Mouse (Mus musculus) heart, embryonic 12.5 days (tissue): ENCODE results near the gene Ppm1l. TPM values are rescaled to one million over a fixed set of nuclear protein-coding genes. Genes with fewer than 3 reads are reported as not detected.

Experiments
- ATAC-seq: fragments of 200-750 bp; cut with Nextera tagmentation; 2 replicates; pipeline ENCODE4 v1.8.0; 2017; ENCODE audit warnings: moderate TSS enrichment, moderate library complexity; ENCODE audit not compliant: insufficient number of reproducible peaks, low FRiP score
- H3K27ac ChIP-seq: fragments of 300-500 bp; sonication (generic); 2 replicates; pipeline ENCODE4 v1.5.1; 2016; ENCODE audit warnings: mild to moderate bottlenecking, moderate library complexity; ENCODE audit not compliant: poor library complexity, severe bottlenecking
- H3K27me3 ChIP-seq: fragments of 300-500 bp; sonication (generic); replicated peaks from 2 replicates; pipeline ENCODE4 v1.6.1; 2016; ENCODE audit warnings: mild to moderate bottlenecking, moderate library complexity
- H3K36me3 ChIP-seq: fragments of 300-500 bp; sonication (generic); 2 replicates; pipeline ENCODE4 v1.6.1; 2016; ENCODE audit warnings: mild to moderate bottlenecking, moderate library complexity
- H3K4me1 ChIP-seq: fragments of 300-500 bp; sonication (generic); replicated peaks from 2 replicates; pipeline ENCODE4 v1.6.1; 2016; ENCODE audit warnings: mild to moderate bottlenecking
- H3K4me2 ChIP-seq: fragments of 300-500 bp; sonication (generic); 2 replicates; pipeline ENCODE4 v1.6.1; 2016; ENCODE audit warnings: mild to moderate bottlenecking, moderate library complexity
- H3K4me3 ChIP-seq: fragments of 300-500 bp; sonication (generic); 2 replicates; pipeline ENCODE4 v1.5.1; 2016; ENCODE audit warnings: mild to moderate bottlenecking
- H3K9ac ChIP-seq: fragments of 300-500 bp; sonication (generic); 2 replicates; pipeline ENCODE4 v1.6.1; 2016; ENCODE audit warnings: mild to moderate bottlenecking, moderate library complexity
- H3K9me3 ChIP-seq: fragments of 300-500 bp; sonication (generic); replicated peaks from 2 replicates; pipeline ENCODE4 v1.6.1; 2016; ENCODE audit warnings: mild to moderate bottlenecking, moderate library complexity
- WGBS: fragments of 180-500 bp; shearing (Covaris S2); methylation state at CpG from one replicate; pipeline ENCODE4 v1.1.7; 2016; 5-methylcytosine and 5-hydroxymethylcytosine counted together
- polyA plus RNA-seq: library from polyadenylated mRNA; unstranded; fragments of >200 nt; fragmentation: Nextera tagmentation; extraction: Ambion mirVana; gene quantifications from 2 replicates; pipeline ENCODE4 v1.2.1, GENCODE M21; 2016

Gene Ppm1l
- polyA plus RNA-seq, 1 experiment from 2014 or later = 11.8 TPM

DNA sequence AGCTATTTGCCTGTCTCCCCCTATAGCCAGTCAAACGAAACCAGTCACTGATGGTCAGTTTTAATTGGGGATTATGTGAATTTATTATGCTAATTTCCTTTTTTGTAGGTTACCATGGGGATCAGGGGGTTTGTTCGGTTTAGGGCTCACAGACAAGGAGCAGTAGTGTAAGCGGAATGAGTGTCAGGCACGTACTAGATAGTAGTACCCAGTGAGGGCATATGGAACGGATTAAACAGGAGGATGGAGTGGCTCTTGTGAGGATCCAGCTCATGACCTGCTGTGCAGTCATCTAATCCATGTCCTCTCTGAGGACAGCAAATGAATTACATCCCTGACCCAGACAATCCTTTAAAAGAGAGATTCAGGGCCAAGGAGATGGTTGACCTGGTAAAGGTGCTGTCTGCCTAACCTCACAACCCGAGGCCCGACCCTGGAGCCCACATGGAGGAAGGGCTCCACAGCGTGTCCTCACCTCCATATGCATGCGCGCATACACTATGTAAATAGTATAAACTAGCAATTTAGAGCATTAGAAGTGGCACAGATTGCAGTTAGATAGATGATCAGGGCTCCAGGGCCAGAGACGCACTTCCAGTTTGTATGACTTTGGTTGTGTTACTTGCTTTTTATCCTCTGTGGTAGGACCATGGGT, 153.6 kb downstream of the Ppm1l start:
- Histone ChIP-seq H3K9ac (no peak overlapping the region), H3K4me1 (peaks cover 38% of the 10 kb centered on the region), H3K36me3 (no peaks in the 10 kb centered on the region), H3K9me3 (peaks cover 3% of the 10 kb centered on the region; the same call in 1 of the 2 replicates), H3K27ac (no peak overlapping the region), H3K4me2 (no peak overlapping the region), H3K27me3 (no peaks in the 10 kb centered on the region), H3K4me3 (no peak overlapping the region)
- ATAC-seq = no peak
- 75% methylated on average over 11 of the region's 11 CpGs for WGBS

DNA sequence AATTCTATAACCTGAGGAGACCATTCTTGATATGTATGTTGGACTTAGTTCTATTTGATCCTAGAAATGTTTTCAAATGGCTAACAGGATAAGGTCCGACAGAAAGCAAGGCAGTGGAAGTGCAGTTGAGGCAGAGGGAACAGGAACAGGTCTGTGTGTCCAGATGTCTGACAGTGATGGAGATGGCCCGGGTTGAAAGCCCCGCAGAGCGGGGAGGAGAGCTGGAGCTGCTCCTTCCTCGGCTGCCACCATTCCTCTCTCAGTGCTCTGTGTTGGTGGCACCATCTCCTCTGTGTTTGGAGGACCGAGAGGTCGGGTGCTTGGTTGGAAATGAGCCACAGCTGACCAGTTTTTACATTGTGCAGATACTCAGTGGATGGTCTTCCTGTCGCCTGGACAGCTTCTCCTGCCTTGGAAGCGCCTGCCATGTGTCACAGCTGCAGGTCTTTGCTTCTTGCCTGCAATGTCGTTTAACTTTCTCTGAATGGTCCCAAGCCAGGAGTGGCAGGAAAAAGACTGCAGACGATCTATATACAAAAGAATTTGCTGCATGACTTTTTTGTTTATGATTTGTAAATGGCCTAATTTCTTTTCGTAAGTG, 159.3 kb downstream of the Ppm1l start:
- Histone ChIP-seq H3K36me3 (no peaks in the 10 kb centered on the region), H3K27ac (no peak overlapping the region), H3K4me1 (peaks cover 26% of the 10 kb centered on the region), H3K4me2 (peak overlapping the region; percentile 51), H3K4me3 (no peak overlapping the region), H3K9me3 (peaks cover 3% of the 10 kb centered on the region; the same call in 1 of the 2 replicates), H3K27me3 (no peaks in the 10 kb centered on the region), H3K9ac (peak overlapping the region; percentile 36; the same call in 1 of the 2 replicates)
- WGBS = 32% methylated on average over 12 of the region's 12 CpGs
- ATAC-seq = peak; percentile 71

DNA sequence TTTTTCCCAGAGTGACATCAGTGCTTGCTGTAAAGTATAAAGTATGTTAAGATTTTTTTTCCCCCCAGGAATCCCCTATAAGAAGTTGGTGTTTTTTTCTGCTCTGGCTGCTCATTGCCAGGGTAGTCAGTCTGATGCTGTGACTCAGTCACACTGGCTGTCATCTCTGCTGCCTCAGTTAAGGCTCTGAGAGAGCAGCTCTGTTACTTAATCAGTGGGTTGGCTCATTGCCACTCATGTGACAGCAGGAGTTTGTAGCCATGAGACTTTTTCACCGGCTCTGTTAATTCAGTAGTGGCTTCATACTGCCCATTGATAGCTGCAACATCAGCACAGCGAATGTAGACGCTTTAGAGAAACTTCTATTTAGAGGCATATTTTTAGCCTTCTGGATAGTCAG, 163.3 kb downstream of the Ppm1l start:
- Histone ChIP-seq H3K9ac (no peak overlapping the region), H3K4me1 (peaks cover 22% of the 10 kb centered on the region), H3K36me3 (no peaks in the 10 kb centered on the region), H3K4me3 (no peak overlapping the region), H3K4me2 (no peak overlapping the region), H3K27ac (no peak overlapping the region), H3K9me3 (no peaks in the 10 kb centered on the region), H3K27me3 (no peaks in the 10 kb centered on the region)
- ATAC-seq = peak; percentile 59; the same call in 1 of the 2 replicates
- WGBS = 46% methylated on average over 3 of the region's 3 CpGs

DNA sequence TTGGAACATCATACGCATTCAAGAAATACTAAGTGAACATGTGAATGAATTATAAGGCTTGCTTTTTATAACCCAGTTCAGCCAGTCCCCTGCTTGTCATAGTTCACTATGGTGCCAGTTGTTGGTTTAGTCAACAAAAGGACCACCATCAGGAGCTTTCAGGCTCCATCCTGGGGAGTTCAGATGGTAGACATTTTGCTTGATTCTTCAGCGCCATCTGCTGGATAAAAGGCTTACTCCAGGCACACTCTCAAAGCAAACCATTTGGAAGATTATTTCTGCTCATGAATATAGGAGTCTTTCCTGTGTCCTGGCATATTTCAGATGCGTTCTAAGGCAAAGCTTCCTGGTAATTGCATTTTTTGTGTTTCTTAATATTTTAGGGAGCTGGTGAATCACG, 165.2 kb downstream of the Ppm1l start:
- Histone ChIP-seq H3K9ac (no peak overlapping the region), H3K9me3 (no peaks in the 10 kb centered on the region), H3K4me2 (no peak overlapping the region), H3K27me3 (no peaks in the 10 kb centered on the region), H3K27ac (no peak overlapping the region), H3K36me3 (no peaks in the 10 kb centered on the region), H3K4me1 (peaks cover 22% of the 10 kb centered on the region), H3K4me3 (no peak overlapping the region)
- WGBS = 30% methylated on average over 4 of the region's 4 CpGs
- no peak for ATAC-seq

GRCm38 (mm10) chr3:69484006-69484574, 167.4 kb downstream of the Ppm1l start:
- no peak for ATAC-seq
- Histone ChIP-seq H3K27me3 (no peaks in the 10 kb centered on the region), H3K4me1 (peaks cover 31% of the 10 kb centered on the region), H3K9ac (no peak overlapping the region), H3K9me3 (no peaks in the 10 kb centered on the region), H3K4me3 (no peak overlapping the region), H3K4me2 (no peak overlapping the region), H3K27ac (no peak overlapping the region), H3K36me3 (no peaks in the 10 kb centered on the region)
- 82% methylated on average over 13 of the region's 13 CpGs for WGBS

GRCm38 (mm10) chr3:69484582-69484981, 167.9 kb downstream of the Ppm1l start:
- H3K9ac ChIP-seq = no peak overlapping the region
- H3K4me3 ChIP-seq = no peak overlapping the region
- no peaks in the 10 kb centered on the region for H3K27me3 ChIP-seq
- H3K9me3 ChIP-seq = no peaks in the 10 kb centered on the region
- peaks cover 34% of the 10 kb centered on the region for H3K4me1 ChIP-seq
- H3K27ac ChIP-seq = no peak overlapping the region
- 59% methylated on average over 4 of the region's 4 CpGs for WGBS
- no peak overlapping the region for H3K4me2 ChIP-seq
- no peaks in the 10 kb centered on the region for H3K36me3 ChIP-seq
- no peak for ATAC-seq

DNA sequence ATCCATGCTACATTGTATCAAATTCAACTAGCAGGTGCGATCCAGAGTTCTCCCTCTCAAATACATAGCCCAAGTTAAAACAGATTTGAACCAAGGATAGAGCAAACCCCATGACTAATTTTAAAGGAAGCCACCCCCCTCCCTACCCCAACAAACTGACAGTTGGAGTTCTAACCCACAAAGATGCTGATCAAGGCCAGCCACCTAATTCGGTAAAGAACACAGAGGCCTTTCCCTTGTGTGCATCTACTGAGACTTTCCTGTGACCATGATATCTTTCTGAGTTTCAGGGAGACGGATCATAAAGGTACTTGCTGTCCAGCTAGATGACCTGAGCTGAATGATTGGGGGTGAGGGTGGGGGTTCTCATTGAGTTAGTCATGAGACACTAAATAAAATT, 168.7 kb downstream of the Ppm1l start:
- WGBS = 84% methylated on average over 3 of the region's 3 CpGs
- Histone ChIP-seq H3K4me1 (peaks cover 33% of the 10 kb centered on the region), H3K4me2 (no peak overlapping the region), H3K4me3 (no peak overlapping the region), H3K36me3 (no peaks in the 10 kb centered on the region), H3K27me3 (no peaks in the 10 kb centered on the region), H3K9ac (no peak overlapping the region), H3K27ac (no peak overlapping the region), H3K9me3 (no peaks in the 10 kb centered on the region)
- no peak for ATAC-seq

GRCm38 (mm10) chr3:69485756-69486155, 169.1 kb downstream of the Ppm1l start:
- no peak overlapping the region for H3K9ac ChIP-seq
- no peaks in the 10 kb centered on the region for H3K36me3 ChIP-seq
- H3K9me3 ChIP-seq = no peaks in the 10 kb centered on the region
- no peaks in the 10 kb centered on the region for H3K27me3 ChIP-seq
- no peak overlapping the region for H3K4me3 ChIP-seq
- no peak overlapping the region for H3K27ac ChIP-seq
- H3K4me2 ChIP-seq = no peak overlapping the region
- no peak for ATAC-seq
- peaks cover 29% of the 10 kb centered on the region for H3K4me1 ChIP-seq
- 63% methylated on average over 2 of the region's 2 CpGs for WGBS

DNA sequence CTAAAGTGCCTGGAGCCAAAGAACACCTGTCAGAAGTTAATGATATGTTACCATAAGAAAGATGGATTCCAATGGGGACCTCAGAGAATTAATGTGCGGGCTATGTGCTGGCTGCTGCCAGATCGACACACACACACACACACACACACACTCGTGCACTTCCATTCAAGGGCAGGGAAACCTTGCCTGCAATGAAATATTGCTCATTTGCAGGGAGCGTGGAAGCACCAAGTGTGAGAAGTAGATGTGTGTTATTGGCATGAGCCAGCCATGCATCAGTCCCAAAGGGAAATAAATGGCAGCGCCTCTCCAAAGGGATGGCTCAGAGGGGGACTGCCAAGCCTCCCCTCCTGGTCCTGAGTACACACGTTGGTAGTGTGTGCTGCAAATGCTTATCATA, 170.8 kb downstream of the Ppm1l start:
- no peak for ATAC-seq

GRCm38 (mm10) chr3:69489669-69490068, 173.0 kb downstream of the Ppm1l start:
- Histone ChIP-seq H3K36me3 (no peaks in the 10 kb centered on the region), H3K27ac (no peak overlapping the region), H3K9me3 (no peaks in the 10 kb centered on the region), H3K9ac (no peak overlapping the region), H3K27me3 (no peaks in the 10 kb centered on the region), H3K4me1 (peaks cover 29% of the 10 kb centered on the region), H3K4me2 (no peak overlapping the region), H3K4me3 (no peak overlapping the region)
- WGBS = 58% methylated on average over 3 of the region's 3 CpGs
- no peak for ATAC-seq

More for the DNA sequence above, 170.8 kb downstream of the Ppm1l start:
- H3K27me3 ChIP-seq = no peaks in the 10 kb centered on the region
- no peak overlapping the region for H3K9ac ChIP-seq
- no peak overlapping the region for H3K27ac ChIP-seq
- WGBS = 76% methylated on average over 6 of the region's 6 CpGs
- H3K4me1 ChIP-seq = peaks cover 29% of the 10 kb centered on the region
- H3K4me2 ChIP-seq = no peak overlapping the region
- no peaks in the 10 kb centered on the region for H3K36me3 ChIP-seq
- no peaks in the 10 kb centered on the region for H3K9me3 ChIP-seq
- H3K4me3 ChIP-seq = no peak overlapping the region

GRCm38 (mm10) chr3:69490981-69491681, 174.5 kb downstream of the Ppm1l start:
- no peak for ATAC-seq
- Histone ChIP-seq H3K9me3 (no peaks in the 10 kb centered on the region), H3K4me1 (peaks cover 22% of the 10 kb centered on the region), H3K9ac (no peak overlapping the region), H3K27me3 (no peaks in the 10 kb centered on the region), H3K27ac (no peak overlapping the region), H3K36me3 (no peaks in the 10 kb centered on the region), H3K4me2 (no peak overlapping the region), H3K4me3 (no peak overlapping the region)
- WGBS = 82% methylated on average over 6 of the region's 6 CpGs
